Mouse (Mus musculus) layer of hippocampus, postnatal 14 days (tissue): ENCODE measurements around the gene Rnf220. TPM values are rescaled to one million over a fixed set of nuclear protein-coding genes. Genes with fewer than 3 reads are reported as not detected.

Source experiments
- DNase-seq, 2 experiments: peaks; one replicate each; pipeline ENCODE4 v3.0.0; 2021 to 2022; ENCODE audit warnings: low spot score in 2 of 2, mixed read lengths in 1 of 2
- total RNA-seq, 2 experiments: library from RNA; stranded (reverse); gene quantifications; 2 replicates each; pipeline ENCODE4 v1.2.3; 2021

Rnf220 gene
- total RNA-seq, 2 experiments from 2014 or later: 140 to 146 TPM

GRCm38 (mm10) chr4:117445516-117446207, 51.2 kb downstream of the Rnf220 start:
- no peak for DNase-seq

DNA sequence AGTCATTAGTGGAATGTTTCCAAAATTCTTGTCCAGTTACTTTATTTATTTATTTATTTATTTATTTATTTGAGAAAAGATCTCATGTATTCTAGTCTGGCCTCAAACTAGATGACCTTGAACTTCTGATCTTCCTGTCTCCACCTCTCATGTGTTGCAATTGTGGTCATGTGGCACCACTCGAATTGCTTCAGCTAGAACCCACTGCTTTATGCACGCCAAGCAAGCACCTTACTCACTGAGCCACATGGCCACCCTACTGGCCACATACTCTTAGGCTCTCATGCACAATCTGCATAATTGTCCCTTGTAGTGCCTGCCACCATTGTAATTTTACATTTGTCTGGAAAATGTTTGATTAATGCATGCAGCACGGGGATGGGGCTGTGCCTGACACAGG, 57.9 kb downstream of the Rnf220 start:
- DNase-seq: no peak

DNA sequence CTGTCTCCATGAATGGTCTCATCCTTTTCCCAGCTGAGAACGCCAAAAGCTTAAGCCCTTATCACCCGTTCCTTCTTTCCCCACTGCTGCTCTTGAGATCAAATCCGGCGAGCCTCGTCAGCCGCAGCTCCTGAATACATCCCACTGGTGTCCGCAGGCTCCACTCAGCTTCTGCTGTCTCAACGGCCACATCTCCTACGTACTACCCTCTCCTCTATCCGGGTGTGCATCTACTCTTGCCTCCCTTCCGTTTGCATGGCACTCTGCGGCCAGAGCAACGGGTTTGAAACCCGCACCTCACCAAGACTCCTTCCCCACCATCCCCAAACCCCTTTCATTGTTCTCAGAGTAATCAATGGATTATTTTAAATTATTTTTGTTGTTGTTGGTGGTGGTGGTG, 58.8 kb downstream of the Rnf220 start:
- DNase-seq: no peak

DNA sequence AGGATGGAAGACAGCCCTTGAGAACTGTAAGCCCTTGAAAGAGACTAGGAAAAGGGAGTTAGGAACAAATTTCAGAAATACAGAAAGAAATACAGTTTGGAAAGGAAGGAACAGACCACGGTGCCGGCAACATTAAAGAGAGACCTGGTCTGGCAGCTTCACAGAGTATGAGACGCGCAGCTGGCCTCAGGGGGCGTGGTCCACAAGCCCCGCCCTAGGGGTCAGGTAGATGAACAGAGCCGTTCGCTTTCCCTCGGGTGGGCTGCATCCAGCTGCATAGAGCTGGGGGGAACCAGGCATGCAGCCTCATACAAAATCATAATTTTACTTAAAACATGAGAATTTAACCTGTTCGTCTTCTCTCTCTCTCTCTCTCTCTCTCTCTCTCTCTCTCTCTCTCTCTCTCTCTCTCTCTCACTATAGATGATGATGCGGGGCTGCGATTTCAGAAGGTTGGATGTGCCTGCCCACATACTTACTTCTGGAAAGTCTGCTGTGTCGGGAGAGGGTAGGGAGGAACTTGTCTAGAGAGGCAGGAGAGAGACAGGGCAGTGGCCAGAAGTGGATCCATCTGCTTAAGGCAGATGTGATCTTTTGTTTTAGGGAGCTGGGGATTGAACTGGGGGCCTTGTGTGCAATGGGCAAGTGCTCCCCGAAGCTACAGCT, 59.7 kb downstream of the Rnf220 start:
- no peak for DNase-seq

- no peak for DNase-seq
Observed at GRCm38 (mm10) chr4:117434336-117434735, 62.5 kb downstream of the Rnf220 start.

GRCm38 (mm10) chr4:117429604-117430003, 67.2 kb downstream of the Rnf220 start:
- DNase-seq: no peak

DNA sequence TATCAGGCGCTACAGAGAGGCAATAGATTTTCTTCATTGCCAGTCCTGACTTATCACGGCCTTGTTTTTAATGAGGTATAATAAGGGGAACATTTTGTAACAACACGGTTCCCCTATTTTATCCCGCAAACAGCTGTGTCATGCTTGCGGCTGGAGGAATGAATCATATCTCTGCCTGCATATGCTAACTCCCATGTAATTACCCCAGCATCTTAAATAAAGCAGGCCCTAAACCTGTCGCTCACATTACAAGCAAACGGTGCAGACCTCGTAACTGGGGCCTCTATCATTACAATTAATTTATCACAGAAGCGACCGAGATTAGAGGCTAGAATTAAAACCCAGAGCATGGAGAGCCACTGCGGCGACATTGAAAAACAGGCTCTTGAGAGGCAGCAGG, 69.3 kb downstream of the Rnf220 start:
- DNase-seq: no peak

DNA sequence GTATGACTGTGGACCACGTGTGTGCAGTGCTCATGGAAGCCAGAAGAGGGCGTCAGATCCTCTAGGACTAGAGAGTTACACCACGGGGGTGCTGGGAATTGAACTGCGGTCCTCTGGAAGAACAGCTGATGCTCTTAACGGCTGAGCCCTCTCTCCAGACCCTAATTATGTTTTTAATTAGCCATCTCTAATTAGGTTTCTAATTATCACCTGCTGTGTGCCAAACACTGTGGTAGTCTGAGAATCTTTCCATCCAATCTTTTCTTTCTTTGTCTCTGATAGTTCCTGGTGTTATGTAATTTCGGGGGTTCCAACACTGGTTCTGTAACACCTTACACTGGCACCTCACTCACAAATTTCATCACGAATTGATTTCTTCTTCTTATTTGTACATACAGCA, 75.8 kb downstream of the Rnf220 start:
- DNase-seq: no peak

GRCm38 (mm10) chr4:117416827-117417226, 80.0 kb downstream of the Rnf220 start:
- DNase-seq: no peak

GRCm38 (mm10) chr4:117410049-117410410, 86.8 kb downstream of the Rnf220 start:
- no peak for DNase-seq

GRCm38 (mm10) chr4:117409144-117410048, 87.5 kb downstream of the Rnf220 start:
- peak in 1 of 2 experiments; percentile 10 for DNase-seq

GRCm38 (mm10) chr4:117407945-117408344, 88.9 kb downstream of the Rnf220 start:
- no peak for DNase-seq

- DNase-seq: peak in 1 of 2 experiments; percentile 12
Observed at GRCm38 (mm10) chr4:117405999-117406398, 90.9 kb downstream of the Rnf220 start.

DNA sequence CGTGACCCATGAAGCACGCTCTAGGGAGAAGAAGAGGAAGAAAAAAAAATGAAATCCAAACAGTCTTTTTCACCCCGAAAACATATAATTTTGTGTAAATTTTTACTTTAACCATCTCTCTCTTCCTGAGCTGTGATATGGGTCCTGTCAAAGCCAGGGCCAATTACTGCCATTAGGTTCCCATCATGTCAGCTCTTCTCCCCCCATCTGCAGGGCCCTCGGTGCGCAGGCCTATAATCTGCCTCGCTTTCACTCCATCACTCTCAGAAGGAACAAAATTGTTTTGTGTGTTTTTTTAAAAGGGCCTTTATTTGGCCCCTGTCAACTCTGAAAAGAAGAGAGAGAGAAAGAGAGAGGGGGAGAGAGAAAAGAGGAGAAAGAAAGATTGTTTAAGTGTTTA, 91.6 kb downstream of the Rnf220 start:
- no peak for DNase-seq

GRCm38 (mm10) chr4:117403411-117403810, 93.4 kb downstream of the Rnf220 start:
- DNase-seq: no peak

GRCm38 (mm10) chr4:117397128-117397527, 99.7 kb downstream of the Rnf220 start:
- no peak for DNase-seq

- no peak for DNase-seq
Observed at GRCm38 (mm10) chr4:117393027-117393426, 103.8 kb downstream of the Rnf220 start.

- no peak for DNase-seq
Observed at GRCm38 (mm10) chr4:117392391-117392790, 104.5 kb downstream of the Rnf220 start.

- DNase-seq: no peak
Observed at GRCm38 (mm10) chr4:117391966-117392365, 104.9 kb downstream of the Rnf220 start.

GRCm38 (mm10) chr4:117390850-117391795, 105.7 kb downstream of the Rnf220 start:
- DNase-seq: no peak
